Mouse (Mus musculus) brain, embryonic 18.5 days (tissue): ENCODE measurements at regions not wholly inside any gene's neighbourhood (a gene's known extent, or its start where the extent isn't known, plus 50 kb on each side); places are given as distances from the start of the nearest gene placed in this dataset.

Experiments
- DNase-seq: peaks from one replicate; pipeline ENCODE4 v3.0.0-alpha.2; 2012; ENCODE audit warnings: low read depth, low spot score

DNA sequence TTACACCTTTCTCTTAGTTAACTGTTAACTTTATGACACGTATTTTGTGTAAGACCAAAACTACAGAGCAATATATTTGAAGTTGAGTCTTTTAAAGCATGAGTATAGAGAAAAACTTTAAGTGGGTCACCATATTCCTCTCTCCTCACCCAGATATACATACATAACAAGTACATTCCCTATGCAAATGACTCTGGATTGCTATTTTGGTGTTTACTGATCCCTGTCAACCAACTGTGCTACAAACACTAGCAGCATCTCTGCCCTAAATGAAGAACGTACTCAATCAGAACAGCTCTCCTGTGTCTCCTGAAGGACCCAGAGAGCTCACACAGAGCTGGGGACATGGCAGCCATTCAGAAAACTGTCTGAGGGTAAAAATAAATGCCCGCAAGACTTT is 363.4 kb upstream of the Rack1 start:
- no peak for DNase-seq

DNA sequence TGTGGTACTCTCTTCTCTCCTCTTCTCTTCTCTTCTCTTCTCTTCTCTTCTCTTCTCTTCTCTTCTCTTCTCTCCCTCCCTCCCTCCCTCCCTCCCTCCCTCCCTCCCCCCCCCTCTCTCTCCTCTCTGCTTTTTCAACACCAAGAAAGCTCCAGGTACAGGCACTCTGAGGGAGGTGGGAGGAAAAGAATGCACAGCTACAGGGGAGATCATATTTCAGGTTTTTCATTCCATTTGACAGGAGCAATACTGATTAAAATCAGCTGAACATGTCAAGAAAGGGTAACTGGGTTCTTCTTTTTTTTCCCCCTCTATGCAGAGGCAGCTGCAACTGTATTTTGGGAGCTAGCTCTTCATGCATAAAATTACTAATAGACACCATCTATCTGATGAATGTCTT is 368.8 kb upstream of the Rack1 start:
- no peak for DNase-seq

DNA sequence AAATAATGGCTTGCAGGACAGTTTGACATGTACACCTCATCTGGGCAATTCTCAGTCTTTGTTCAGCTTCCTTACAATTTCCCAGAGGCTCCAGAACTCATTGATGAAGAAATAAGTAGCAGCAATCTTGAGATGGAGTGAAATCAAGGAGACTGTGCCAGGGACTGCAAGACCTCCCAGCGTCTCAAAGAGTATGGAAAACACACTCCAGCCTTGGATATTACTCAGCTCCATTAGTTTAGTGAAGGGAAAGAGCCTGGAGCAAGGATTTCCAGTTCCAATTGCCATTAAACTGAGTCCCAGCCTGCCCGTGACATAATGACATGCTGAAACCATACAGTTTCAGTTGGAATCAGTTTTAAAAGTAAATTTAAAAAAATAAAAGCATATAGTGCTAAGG is 372.7 kb upstream of the Rack1 start:
- no peak for DNase-seq

DNA sequence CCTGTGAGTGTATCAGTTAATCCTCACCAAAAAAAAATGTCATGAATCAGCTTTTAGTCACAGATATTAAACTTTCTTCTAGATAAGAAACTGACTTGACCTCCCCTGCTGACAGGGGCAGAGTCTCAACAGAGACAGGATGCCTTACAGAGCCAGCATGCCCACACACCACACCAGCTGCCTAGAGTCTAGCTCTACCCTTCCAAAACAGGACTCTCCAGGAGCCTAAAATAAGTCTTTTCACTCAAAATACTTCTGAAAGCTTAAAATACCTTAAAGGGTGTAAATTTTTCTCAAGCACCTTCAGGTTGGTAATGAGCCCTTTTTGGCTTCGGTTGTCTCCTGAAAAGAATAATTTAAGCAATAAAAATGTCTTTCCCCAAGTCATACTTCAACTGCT is 373.7 kb upstream of the Rack1 start:
- no peak for DNase-seq

DNA sequence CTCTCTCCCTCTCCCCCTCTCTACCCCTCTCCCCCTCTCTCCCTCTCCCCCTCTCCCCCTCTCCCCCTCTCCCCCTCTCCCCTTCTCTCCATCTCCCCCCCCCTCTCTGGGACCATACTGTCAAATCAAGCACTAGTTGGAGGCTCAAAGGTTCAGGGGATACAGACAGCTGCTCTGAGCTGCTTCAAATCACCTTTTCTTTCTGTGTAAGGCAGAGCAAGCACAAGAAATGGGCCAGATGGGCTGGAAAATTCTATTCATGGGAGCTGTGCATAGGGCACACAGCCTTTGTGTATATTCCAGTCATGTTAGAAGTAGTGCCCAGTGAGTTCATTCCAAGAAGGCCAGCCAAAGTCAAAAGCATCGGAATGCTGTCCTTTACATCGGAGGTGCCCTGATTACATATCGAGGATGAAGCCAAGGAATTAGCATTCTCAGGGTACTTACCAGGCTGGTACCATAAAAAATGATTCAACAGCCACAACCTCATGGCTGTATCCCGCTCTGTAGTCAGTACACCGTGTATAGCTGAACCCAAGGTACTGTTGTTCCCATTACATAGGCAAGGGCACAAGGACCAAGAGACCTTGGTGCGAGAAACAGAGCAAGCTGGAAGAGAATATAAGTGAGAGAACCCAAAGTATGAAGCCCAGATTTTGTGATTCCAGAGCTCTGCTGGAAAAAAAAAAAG is 381.9 kb upstream of the Rack1 start:
- DNase-seq = no peak

DNA sequence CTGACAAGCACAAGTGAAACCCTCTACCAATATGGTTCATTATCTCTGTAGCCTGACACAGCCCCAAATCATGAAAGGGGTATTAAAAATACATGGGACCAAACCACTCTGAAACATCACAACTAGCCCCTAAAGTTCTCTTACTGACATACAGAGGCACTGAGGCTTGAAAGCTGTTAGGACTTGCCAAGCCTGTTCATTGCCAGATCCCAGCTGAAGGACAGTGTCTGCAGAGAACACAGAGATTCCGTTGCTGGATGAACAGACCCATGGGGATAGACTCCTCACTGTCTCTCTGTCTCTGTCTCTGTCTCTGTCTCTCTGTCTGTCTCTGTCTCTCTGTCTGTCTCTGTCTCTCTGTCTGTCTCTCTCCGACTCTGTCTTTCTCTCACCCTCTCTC is 382.5 kb upstream of the Rack1 start:
- no peak for DNase-seq

DNA sequence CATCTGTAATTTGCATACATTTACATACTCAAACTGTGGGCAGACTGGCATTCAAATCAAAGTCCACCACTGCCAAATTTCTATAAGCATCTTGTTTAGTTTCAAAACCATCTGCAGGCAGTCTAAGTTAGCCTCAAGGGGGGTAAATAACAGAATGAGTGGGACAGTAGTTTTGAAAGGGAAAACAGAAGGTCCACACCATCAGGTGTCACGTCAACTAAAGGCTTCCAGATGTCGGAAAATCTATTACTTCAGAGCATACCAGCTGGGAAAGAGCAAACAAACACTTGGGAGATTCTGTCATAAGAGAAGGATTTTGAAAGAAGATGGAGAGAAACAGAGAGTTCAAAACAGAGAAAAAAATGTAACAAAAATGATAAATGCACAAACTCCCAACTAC is 402.1 kb upstream of the Rack1 start:
- DNase-seq = no peak

DNA sequence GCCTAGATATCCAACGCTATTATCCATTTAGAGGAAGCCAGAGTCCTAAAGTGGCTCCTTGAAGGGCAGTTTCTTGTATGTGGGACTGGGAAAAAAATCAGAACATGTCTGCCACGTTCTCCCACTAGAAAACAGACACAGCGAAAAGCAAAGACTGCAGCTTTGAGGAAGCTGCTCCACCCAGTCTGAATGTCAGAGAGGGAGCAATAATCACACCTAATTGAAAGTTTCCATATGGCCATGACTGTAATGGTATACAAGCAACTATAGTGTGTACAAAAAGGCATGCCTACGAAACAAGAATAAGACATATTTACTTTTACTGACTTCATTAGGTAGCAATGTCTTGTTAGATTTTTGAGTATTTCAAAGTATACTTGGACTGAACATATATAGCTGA is 392.7 kb upstream of the Sgcd start:
- no peak for DNase-seq

DNA sequence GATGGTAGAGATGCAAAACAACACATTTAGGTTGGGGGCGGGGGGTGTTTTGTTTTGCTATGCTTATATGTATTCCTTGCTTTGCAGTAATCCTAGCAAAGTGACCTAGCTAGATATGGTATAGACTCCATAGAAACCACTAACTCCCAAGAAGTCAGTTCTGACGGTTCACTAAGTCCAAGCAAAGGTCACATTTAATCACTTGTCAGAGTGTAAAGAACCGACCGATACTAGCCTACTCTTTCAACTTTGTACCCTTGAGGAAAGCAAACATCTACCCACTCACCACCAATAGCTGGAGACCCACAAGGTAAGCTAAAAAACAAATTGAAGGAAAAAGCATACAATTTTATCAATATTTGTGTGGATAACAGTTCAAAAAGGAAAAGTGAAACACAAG is 389.3 kb upstream of the Sgcd start:
- DNase-seq = no peak

DNA sequence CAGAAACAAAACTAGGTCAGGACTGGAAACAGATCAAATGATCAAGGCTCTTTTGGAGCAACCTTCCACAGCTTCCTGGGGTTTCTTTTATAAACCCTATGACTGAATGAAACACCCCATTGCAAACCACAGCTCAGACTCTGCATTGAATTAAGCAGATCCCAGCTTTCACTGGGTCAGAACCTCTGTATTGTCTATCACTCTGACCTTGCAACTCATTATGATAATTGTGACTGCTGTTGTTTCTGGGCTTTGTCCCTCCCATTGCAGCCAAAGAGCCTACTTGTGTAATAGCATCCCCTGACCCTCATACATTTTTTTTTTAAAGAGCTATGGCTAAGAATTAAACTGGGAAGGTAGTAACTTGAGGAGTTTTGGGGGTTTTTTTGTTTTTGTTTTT is 388.5 kb upstream of the Sgcd start:
- no peak for DNase-seq

DNA sequence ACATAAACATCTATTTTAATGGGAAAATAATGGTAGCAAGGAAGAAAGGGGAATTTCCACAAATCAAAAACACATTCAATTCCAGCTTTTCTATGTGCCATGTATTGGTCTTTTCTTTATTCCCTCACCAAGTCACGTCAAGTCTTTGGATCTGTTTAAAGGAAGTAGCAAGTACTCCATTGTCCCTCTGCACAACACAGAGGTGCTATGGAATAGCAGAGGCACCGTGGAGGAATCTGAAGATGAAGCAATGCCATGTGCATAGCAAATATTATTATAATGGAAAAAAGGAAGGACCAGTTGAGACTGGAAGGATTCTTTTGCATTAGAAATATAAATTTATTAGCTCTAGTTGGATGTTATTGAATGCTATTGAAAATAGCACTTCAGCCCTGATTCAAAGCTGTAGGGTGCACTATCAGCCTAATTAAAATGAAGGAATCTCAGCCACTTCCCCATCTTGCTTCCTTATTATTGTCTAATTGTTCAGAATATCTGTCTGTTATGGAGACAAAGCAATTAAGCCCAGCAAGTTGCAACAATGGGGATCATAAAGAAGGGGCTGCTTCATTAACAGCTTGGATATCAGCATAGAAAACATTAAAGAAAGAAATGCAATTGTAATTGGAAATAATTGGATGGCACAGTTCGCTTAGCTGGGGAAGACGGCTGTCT is 362.7 kb upstream of the Sgcd start:
- DNase-seq = no peak

DNA sequence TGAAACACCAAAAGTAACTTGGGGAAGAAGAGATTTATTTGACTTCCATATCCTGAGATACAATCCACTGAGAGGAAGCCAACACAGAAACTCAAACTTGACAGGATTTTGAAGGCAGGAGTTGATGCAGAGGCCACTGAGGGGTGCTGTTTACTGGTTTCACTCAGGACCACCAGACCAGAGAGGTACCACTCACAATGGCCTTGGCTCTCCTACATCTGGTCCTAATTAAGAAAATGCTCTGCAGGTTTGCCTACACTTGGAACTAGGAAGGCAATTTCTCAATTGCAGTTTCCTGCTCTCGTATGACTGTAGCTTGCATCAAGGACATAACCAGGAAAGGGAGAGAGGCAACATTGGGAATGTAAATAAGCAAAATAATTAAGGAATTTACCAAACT is 325.7 kb upstream of the Sgcd start:
- DNase-seq = no peak

DNA sequence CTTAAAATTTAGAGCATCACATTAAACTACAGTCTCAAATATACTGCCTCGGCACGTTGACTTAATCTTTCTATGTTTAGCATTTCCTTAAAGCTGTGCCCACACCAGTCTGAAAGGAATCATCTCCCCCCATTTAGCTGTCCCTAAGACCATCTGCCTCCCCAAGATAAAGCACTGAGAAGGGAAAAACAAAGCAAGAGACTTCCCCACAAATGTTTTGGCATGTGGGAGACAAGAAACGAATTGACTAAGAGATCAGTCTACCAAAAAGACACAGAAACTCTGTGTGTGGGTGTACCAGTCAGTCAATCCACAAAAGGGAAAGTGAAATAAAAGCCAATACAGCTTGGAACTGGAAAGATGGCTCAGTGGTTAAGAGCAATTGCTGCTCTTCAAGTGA is 306.6 kb upstream of the Sgcd start:
- DNase-seq = no peak

DNA sequence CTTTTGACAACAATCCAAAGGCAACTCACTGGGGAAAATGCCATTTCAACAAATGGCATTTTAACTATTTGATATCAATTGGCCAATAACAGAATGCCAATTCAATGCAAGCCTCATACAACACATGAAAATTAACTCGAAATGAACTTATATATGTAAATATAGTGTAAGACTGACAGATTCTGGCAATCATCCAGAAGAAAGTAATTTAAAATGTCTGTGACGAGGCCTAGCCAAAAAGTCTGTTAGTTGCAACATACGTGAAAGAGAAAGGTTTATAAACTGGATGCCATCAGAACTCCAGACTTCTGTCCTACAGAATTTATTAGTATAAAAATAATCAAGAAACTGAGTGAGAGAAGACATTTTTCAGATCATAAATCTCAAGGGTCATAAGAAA is 273.7 kb upstream of the Sgcd start:
- no peak for DNase-seq

DNA sequence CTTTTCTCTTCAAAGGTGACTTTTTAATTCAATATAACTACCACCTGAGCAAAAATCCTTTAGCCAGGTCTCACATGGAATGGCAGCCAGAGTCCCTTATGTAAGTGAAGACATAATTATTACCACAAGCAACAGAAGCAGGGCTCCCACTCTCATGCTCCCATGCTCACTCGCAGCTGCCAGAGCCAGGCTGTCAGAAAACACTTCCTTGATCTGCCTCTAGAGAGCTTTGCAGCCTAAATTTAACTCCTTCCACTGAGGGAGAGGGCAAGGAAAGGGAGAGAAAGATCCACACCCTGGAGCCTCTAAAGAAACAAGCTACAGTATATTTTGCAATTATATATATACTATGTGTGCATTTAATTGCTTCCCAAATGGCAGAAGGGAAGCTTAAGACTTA is 272.3 kb upstream of the Sgcd start:
- DNase-seq = no peak

DNA sequence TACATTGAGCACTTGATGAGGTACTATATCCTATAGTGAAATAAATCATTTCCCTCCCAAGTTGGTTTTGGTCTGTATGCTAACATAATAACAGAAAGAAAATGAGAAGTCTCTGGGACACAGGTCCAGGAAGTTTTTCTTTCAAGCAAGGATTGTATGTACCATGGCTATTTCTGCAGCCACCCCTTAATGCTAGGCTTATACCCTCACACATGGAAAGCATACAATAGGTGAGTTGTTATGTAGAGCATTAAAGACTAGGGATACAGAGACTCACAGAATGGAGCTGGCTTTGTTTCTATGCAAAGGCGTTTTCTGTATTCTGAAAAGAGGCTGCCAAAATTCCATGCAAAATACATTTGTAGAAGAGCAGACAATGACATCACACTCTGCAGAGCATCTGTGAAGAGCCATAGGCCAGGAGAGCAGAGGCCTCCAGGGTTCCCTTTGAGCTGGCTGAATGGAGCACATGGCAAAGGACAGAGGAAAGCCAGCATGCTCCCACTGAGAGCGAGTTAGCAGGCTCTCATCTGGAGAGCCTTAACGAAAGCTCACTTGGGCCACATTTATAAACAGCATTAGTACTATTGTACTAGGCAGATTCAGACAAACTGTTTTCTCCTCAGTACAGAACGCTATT is 262.0 kb upstream of the Sgcd start:
- DNase-seq = no peak

DNA sequence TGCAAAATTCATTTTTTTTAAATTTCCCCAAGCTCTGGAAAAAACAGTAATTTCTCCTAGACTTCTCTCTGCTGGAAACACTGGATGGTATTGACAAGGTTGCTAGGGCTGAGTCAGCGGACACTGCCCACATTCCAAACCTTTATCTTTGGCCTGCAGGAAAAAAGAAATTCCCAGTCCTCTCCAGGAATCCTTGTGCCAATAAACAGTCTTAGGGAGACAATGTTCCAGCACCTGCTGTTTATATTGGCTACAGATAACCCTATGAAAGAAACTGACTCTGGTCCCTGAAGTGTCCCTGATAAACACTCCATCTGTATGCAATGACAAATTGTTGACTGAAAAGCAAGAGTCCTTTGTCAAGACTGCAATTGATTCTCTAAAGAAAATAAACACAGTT is 260.5 kb upstream of the Sgcd start:
- DNase-seq = no peak

DNA sequence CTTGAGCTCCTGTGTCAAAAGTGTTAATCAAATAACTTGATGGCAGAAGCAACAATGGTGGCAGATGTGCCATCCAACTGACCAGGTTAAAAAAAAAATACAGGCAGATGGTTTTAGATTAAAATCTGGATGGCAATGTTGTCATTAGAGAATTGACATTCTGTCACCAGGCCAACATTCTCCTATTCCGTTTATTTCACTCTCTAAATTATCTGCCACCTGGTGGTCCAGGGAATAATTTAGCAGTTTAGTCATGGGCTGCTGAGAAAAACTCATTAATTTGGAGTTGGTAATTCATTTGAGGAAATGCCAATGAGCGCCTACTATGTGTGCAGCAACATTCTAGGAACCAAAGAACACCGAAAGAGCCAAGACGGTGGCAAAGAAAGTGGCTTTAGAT is 232.4 kb upstream of the Sgcd start:
- DNase-seq = no peak

DNA sequence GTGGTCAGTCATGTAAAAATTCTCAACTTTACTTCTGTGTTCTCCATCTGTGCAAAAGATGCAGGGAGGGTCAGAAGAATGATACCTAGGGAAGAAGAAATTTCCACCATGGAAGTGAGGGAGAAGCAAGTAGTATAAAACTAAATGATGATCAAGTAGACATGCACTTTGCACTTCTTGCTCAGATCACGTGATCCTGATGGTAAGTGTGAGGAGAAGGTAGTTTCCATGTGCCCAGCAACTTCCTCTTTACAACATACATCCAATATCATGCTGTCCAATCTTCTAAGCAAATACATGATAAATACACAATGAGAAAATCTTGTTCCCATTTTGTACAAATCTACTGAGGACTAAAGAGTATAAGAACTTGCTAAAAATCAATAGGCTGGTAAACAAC is 230.4 kb upstream of the Sgcd start:
- DNase-seq = no peak

DNA sequence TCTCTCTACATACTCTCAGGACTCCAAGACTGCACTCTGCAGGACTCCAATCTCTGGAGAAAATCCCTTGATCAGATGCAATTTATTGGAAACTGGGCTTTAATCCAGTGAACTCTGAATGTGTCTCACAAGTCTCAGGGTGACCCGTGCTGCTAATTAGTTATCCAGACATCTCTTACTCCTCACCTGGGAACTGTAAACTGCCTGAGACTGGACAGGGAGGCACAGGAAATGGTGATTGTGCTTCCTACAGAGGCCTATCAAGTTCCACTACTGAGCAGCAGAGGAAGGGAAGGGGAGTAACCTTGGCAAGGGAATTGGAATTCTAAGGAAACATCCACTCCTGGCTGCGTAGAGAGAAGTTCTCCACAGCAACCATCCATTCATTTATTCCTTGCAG is 228.0 kb upstream of the Sgcd start:
- no peak for DNase-seq

DNA sequence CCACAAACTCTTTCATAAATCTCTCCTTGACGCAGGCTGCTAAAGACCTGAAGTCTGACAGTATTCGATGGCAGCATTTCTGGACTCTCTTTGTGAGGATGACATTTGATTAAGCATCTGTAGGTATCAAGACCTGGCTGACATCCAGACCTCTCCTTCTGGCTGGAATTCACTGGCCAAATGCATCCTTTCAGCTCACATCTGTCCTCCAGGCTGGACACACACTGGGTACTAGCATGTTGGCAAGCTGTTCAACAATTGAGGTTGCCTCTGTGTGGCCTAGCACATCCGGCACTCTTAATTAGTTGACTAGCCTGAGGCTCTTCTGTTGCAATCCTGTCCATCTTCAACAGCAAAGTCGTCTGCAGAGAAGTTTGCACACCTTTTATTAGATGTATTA is 197.8 kb upstream of the Sgcd start:
- no peak for DNase-seq

DNA sequence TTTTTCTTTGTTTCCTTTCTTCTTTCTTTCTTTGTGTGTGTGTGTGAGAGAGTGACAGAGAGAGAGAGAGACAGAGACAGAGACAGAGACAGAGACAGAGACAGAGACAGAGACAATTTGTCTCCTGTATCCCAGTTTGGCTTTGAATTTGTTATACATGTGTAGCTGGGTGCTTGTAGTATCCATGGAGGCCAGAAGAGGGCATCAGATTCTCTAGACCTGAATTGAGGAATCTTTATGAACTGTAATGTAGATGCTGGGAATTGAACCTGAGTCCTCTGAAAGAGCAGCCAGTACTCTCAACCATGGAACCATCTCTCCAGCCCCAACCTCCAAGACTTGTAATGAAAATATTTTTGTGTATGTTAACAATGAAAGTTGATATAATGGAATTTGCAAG is 190.2 kb upstream of the Sgcd start:
- no peak for DNase-seq

DNA sequence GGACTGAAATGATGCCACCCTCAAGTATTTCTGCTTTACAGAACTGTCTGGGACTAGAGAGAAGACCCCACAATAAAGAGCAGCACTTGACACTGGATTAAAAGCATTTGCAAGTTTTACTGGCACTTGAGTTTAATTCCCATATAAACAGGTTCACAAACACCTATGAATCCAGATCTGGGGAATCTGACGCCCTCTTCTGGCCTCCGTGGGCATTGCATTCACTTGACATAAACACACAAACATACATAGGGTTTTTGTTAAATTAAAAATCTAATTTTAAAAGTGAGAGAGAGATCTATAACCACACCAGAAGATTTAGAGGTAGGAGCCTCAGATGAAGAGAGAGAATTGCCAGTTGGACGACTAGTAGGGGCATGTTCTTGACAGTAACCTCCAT is 189.4 kb upstream of the Sgcd start:
- DNase-seq = no peak
